Mouse (Mus musculus) G1E-ER4 (cell line): ENCODE measurements around the gene Hltf. TPM values are rescaled to one million over a fixed set of nuclear protein-coding genes. Genes with fewer than 3 reads are reported as not detected.

Experiments used
- GATA1 ChIP-seq: IDR thresholded peaks from one replicate; pipeline ENCODE4 v1.8.0; 2012; ENCODE audit warnings: low read length, inconsistent platforms
- polyA plus RNA-seq: library from polyadenylated mRNA; stranded (reverse); fragments of >175 nt; gene quantifications from 2 replicates; pipeline ENCODE4 v1.2.3, GENCODE M21; 2012

Gene Hltf
- polyA plus RNA-seq, 1 experiment, result 20.6 TPM

GRCm38 (mm10) chr3:20141240-20141639 is 83.6 kb downstream of the Hltf start:
- TF ChIP-seq GATA1, result no peak

GRCm38 (mm10) chr3:20141679-20142078 is 84.1 kb downstream of the Hltf start:
- no peak for TF ChIP-seq GATA1

DNA sequence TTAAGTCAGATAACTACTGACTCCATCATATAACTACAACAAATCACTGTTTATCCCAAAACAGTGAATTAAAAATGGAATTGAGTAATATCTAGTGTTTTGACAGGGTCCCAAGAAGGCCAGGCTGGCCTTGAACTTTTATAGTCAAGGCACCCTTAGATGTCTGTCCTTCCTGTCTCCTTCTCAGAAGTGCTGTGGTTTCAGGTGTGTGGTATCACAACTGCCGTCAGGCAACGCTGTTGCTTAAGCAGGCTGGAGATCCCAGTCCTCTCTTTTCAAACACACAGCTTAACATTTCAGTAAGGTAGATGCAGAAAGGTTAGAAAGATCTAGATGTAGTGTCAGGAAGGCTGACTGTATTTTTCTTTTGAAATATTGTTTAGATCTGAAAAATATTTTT is 84.5 kb downstream of the Hltf start:
- no peak for TF ChIP-seq GATA1

DNA sequence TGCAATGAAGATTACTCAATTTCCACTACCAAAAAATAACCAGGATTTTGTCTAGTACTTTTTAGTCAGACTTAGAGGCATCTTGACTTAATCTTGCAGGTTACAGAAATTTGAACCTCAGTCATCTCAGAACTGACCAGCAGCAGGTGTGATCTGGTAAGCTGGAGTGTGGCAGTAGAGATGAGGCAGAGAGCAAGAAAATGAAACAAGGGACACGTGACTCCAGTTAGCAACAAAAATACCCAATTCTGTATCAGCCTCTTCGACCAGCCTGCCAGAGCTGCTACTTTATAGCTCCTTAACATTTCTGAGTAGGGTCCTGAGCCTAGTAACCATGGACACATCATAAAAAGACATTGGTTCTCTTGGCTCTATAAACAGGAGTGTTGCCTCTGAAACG is 85.0 kb downstream of the Hltf start:
- no peak for TF ChIP-seq GATA1

DNA sequence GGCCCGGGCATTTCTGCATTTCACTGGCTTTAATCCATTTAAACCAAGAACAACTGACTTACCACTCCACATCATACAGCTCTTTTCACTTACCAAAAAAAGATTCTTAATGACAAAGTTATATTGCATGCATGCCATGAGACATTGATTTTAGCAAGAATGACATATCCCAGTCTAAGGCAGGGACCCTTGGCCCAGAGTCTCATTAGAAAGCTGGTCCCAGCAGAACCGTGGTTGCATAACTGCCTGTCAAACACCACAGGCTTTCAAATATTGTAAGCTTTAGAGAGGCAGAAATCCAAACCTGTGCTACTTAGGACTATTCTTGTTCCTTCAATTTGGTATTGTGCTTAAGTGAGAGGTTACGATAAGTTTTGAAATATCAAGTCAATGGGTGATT is 86.1 kb downstream of the Hltf start:
- TF ChIP-seq GATA1, result no peak

DNA sequence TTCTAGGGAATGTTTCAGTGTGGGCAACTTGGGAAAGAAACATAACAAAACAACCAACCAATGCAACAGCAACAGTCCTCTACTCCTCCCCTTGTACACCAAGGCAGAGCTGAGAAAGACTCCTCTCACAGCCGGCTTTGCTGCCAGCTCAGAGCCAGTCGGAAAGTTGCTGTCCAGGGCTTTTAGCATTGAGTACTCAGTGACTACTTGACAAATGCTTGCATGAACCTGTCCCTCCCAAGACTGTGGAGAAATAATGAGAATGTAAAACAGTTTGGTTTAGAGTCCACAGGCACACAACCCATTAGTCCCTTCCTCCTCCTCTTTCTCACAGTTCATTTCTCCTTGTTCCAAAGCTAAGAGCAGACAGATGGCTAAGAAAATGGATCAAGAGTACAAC is 86.8 kb downstream of the Hltf start:
- TF ChIP-seq GATA1, result no peak

DNA sequence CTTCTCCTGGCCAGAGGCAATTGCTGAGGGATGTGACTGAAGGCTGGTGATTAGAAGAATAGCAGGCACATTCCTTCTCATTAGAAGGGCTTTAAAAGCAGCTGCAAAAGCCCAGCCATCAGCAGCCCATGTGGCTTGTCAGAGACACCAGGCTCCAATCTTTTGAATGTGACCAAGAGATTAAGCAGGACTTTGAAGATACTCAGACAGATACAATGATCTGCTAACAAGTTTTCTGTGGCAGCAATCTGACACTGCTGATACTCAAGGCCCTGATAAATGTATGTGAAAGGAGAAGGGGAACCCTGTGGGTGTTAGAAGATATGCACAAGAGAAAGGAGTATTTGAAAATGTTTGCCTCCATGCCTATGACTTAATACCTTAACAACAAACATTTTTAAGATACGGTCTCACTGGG is 88.1 kb downstream of the Hltf start:
- peak; percentile 74 for TF ChIP-seq GATA1

- no peak for TF ChIP-seq GATA1
Measured at GRCm38 (mm10) chr3:20146884-20147395, 89.3 kb downstream of the Hltf start.

DNA sequence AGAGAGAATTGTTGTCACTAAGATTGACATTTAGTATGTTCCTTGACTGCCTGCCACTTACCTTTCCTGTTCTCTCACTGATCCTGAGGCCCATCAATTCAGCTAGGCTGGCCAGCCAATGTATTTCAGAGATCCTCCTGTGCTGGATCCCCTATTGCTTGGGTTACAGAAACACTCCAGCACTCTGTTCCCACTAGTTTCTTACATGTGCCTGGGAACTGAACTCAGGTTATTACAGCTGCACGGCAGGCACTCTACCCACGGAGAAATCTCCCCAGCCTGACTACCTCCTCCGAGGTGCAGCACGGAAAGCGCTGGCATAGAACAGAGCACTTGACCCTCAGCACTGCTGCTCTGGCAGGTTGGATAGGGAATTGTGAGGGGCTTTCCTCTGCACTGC is 90.0 kb downstream of the Hltf start:
- no peak for TF ChIP-seq GATA1

- no peak for TF ChIP-seq GATA1
Measured at GRCm38 (mm10) chr3:20150511-20150910, 92.9 kb downstream of the Hltf start.

DNA sequence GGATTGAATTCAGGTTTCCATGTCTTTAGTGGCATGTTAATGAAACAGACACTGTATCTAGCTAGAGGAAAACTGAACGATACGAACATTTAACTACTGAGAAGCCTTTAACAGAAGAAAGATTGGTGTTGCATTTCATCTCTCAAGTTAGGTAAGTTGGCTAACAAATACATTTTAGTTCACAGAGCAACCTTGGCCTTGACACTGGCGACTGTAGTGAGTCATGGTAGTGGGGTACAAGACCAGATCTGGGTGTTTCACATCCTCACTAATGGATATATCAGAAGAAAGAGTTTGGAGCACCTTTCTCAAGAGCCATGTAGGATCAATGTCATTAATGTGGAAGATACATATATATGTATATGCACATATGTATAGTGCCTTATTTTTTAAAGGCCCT is 94.0 kb downstream of the Hltf start:
- no peak for TF ChIP-seq GATA1

DNA sequence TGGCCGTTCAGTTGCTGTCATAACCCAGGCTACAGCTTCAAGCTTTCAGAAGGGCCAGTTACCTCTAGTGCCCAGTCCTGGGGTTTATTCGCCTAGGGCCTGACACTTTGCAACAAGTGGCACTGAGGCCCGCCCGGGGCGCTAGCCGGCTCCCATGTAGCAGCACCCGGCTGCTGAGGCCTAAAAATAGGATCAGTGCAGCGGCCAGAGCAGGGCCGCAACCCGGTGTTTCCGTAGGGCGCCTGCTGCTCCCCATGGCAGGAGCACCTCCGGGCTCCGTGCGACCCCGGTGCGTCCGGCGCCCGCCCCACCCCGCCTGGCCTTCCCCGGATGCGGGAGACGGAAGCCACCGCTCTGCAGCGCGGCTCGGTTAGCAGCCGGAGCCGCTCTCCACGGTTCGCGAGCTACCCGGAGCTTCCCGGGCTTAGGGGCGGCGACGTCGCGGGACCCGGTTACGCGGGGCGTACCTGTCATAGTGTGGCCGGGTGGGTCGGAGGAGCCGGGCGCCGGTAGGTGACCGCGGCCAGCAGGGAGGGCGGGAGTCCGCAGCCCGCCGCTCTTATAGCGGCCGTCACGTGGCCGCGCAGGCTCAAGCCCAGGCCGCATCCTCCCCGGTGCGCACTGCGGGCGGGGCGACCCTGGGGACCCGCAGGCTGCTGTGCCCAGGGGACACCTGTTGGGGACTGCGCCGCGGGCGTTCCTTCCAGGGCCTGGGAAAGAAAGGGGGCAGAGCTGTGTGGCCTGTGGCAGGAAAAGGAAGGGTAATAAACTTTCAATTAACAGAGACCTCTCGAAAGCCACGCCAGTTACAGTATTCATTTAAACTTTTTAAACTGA is 97.1 kb downstream of the Hltf start, which contains the start of gene Gyg:
Gene Gyg, minus strand, starts transcription at position 787 of the 837 bp plus-strand sequence.
- no peak for TF ChIP-seq GATA1

GRCm38 (mm10) chr3:20155476-20155875 is 97.9 kb downstream of the Hltf start:
- TF ChIP-seq GATA1, result no peak

- no peak for TF ChIP-seq GATA1
Measured at GRCm38 (mm10) chr3:20167487-20167886, 109.9 kb downstream of the Hltf start.

Other genes with a start within 250 kb of the Hltf start
- gene Cp, start 100.8 kb upstream of the Hltf start, polyA plus RNA-seq, result not detected in 2 replicates
- 10.4 and 17.8 TPM in 2 replicates for gene Hps3, start 22.5 kb upstream of the Hltf start, polyA plus RNA-seq
- gene Gyg, start 97.5 kb downstream of the Hltf start, polyA plus RNA-seq, result not detected in 2 replicates
- gene Cpa3, start 184.4 kb downstream of the Hltf start, polyA plus RNA-seq, result 0.37 and 0.49 TPM in 2 replicates
- not detected in 2 replicates for gene Cpb1, start 217.9 kb downstream of the Hltf start, polyA plus RNA-seq